Mouse (Mus musculus): Measurements from ENCODE around the gene Slc4a1ap.
A peak's percentile ranks its signal among the peaks of the same experiment; 100 is the strongest.
"Not testable (repeated sequence)": the region's sequence is repeated elsewhere in the genome, so short reads cannot be mapped to it uniquely, and the experiment has no call there.

Slc4a1ap gene

DNA sequence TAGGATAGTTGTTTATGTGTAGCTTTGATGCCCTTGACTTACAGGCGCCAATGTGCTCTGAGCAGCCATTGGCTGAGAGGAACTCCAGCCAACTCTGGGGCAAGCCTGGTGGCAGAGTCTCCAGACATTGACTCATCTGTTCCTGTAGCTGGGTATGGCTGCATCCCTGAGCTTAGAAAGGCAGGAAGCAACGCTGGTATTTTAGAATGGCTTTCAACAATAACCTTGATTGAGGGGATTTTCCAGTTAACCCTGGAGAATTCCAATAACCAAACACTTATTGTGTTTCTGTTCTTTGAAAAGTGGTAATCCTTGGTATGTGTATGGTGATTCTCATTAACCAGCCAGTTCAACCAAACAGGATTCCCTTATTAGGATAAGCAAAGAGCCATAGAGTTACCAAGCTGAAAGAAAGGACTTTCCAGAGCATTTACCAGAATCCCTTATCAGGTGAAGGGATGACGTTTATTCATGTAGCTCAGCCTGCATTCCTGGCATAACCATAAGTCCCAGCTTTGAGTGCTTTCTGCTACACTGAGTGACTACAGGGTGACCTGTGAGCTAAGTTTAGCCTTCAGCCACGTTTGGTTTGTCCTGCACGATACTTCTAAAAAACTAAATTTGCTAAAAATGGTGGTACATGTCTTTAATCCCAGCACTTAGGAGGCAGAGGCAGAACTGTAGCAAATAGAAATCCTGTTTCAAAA is 41.3 kb downstream of the Slc4a1ap start:
- DNase-seq (ENCODE audit: low spot score) = no peak

DNA sequence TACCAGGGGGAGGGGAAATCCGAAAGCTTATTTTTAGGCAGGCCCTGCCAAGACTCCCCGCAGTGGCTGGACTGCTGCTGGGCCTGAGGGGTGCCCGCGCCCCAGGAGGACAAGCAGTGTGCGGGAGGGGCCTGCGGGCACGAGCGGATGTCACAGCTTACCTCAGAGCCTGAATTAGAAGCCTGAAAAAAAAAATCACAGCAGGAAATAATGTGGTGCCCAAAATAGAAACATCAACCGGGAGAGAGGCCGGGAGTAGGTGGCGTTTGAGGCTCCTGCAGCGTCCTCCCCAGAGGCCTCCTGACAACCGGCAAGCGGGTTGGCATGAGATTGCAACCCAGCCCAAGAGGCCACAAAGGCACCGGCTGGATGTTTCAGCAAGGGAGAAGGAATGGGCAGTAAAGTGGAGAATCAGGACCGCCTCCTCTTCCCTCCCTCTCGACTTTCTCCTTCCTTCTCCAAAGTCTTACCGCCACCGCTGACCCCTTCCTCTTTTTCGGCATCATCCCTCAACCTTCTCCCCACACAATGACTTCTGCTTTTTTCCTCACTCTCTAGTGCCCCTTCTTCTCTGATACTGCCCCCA is 44.3 kb downstream of the Slc4a1ap start:
- peak; percentile 39 for DNase-seq (ENCODE audit: low spot score)

DNA sequence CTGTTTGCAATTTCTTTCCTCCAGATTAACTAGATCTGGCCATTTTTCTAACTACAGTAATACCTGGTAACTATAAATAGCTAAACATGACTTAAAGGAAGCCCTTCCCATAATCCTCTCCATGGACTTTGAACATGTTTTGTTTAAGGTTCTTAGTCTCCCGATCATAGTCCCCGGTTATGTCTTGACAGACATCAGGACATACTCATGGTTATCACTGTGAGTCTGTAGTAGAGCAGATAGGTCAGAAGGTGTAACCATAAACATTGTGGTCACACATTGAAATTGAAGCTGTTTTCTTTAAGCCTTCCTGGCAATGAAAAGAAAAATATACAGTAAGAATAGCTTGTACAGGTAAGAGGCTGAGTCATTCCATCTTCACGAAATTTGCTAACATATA is 46.9 kb downstream of the Slc4a1ap start:
- DNase-seq (ENCODE audit: low spot score) = no peak

DNA sequence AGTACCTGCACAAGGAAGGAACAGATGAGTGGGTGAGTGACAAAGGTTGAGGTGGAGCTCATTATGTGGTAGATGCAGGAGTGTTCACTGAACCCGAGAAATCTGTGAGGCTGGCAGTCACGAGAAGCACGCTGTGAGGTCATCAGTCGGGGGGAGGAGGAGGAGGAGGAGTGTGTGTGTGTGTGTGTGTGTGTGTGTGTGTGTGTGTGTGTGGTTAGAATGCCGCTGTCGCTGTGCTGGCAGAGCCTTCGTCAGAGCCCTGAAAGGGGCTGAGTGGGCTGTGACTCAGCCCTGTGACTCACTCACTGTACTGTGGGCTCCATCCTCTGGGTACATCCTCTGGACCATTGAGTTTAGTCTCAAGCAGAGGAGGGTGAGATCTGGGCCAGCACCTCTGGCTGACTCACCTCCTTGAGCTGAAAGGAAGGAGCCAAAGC is 49.8 kb downstream of the Slc4a1ap start:
- DNase-seq (ENCODE audit: low spot score) = peak; percentile 81

DNA sequence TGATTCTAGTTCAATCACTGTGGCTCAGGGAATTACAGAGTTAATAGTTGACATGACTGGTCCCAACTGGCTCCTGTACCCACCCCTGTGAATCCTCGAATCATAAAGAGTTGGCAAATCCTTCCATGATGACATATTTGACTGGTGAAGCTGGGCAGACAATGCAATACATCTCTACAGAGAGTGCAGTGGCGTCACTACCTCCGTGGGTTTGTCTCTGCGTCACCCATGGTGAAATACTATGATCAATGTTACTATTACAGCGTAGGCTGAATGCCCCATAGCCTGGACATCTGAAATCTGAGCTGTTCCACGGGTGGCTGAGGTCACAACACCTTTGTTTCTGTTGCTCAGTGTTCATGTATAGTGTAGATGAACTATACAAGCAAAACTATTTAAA is 54.5 kb downstream of the Slc4a1ap start:
- DNase-seq (ENCODE audit: low spot score) = no peak

DNA sequence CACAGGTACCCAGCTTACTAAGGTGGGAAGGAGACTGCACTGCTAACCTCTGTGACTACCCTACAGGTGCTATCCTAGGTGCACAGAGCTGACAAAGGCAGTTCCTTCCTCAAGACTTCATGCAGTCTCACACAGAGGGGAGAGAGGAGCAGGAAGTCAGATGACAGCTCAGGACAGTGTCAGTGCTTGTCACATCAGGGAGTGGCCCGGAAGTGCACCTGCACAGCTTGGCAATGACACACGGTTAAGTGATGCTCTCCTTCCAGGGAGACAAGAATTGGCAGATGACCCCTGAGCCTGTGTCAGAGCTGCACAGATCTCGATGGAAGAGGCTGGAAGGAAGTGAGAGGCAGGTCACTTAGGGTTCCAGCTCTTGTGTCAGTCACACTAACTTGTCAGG is 55.1 kb downstream of the Slc4a1ap start:
- peak; percentile 44 for DNase-seq (ENCODE audit: low spot score)

DNA sequence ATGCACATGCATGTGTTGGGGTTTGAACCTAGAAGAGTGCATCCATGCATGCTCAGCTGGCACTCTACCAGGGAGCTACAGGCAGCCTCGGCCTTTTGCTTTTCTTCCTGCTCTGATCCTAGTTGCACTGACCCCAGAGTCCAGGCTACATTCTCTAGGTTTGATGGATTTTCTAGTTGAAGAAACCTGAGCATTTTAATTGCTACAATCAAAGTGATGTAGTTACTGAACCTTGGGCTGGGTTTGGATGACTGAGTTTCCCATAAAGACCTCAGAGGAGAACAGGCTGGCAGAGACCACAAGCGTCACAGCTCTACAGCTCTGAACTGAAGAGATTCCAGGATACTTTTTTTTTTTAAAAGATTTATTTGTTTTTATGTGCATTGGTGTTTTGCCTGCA is 56.5 kb downstream of the Slc4a1ap start:
- no peak for DNase-seq (ENCODE audit: low spot score)

DNA sequence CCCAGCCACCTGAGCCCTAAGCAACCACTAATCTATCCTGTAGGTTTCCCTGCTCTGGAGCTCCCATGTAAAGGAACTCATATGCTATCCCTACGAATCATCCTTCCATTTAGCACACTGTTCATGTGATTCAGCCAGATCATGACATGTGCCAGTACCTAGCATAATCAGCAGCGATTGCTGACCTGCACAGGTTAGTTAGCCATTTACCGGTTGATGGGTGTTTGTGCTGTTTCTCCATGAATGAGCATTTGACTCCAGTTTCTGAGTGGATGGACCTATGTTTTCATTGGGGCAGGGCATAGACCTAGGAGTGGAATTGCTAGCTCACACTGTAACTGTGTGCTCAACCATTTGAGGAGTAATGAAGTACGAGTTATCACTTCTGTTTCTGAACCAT is 58.7 kb downstream of the Slc4a1ap start:
- no peak for DNase-seq (ENCODE audit: low spot score)

DNA sequence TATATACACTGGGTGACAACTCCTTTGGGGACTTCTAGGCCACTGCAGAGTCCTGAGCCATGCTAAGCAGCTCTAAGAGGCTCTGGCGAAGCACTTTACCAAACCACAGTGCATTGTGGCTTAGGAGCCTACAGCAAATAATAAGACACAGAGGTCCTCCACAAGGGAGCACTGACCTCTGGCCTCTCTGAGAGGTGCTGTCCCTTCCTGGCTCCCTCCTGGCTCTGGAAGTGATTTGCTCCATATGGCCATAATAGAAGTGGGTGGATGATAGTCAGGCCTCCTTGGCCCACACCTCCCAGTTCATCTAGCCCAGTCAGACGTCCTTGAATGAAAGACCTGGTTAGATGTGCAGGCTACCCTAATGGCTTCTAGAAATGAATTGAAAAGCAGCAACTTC is 61.2 kb downstream of the Slc4a1ap start:
- DNase-seq (ENCODE audit: low spot score) = no peak

DNA sequence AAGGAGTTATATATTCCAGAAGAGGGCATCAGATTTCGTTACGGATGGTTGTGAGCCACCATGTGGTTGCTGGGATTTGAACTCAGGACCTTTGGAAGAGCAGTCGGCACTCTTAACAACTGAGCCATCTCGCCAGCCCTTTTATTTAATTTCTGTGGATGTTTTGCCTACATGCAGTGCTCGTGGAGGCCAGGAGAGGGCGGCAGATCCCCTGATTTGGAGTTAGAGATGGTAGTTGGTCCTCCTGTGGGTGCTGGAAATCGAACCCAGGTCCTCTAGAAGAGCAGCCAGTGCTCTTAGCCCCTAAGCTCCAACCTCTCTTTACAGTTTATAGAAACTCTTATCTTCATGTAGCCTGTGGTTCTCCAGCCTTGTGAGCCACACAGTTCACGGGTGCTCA is 61.9 kb downstream of the Slc4a1ap start:
- DNase-seq (ENCODE audit: low spot score) = not testable (repeated sequence)

DNA sequence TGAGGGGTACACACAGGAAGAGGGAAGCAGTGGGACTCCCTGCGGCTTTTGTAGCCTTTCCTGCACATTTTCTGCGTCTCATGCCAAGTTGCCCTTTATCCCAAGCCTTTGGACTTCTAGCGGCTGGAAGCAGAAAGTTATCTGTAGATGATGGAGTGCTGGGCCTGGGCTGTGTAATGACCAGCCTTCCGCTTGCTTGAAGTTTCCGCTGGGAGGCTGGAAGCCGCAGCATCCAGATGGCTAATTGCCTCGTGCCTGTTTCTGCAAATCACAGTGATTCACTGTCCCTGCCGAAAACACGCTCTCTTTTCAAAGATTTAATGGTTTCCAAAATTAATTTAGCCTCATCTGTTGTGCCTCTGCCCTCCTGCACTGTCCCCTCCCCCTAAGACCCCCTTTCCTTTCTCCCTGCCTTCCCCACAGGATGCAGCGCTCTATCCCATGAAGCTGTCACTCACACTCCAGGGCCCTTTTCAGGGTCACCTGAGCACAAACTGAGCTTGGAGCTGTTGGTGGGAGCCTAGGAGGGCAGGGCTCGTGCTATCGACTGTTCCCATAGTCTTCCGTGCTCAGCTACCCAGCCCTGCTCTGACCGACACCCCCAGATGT is 63.0 kb downstream of the Slc4a1ap start:
- DNase-seq (ENCODE audit: low spot score) = no peak

DNA sequence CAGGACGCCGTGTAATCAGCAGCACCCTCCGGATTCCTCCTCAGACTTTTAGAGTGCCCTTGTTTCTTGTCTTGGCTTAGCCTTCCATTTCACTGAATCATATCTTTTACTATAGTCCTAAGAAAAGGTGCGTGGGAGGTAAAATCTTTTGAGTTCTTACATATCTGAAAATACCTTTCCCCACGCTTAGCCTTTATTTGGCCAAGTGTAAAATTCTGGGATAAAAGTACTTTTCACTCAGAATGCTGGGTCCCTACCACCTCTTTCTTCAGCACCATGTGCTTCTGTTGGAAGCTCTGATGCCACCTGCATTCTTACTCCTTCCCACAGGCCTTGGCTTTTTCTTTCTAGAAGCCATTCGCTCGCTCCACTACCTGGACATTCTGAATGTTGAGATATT is 64.3 kb downstream of the Slc4a1ap start:
- DNase-seq (ENCODE audit: low spot score) = no peak

DNA sequence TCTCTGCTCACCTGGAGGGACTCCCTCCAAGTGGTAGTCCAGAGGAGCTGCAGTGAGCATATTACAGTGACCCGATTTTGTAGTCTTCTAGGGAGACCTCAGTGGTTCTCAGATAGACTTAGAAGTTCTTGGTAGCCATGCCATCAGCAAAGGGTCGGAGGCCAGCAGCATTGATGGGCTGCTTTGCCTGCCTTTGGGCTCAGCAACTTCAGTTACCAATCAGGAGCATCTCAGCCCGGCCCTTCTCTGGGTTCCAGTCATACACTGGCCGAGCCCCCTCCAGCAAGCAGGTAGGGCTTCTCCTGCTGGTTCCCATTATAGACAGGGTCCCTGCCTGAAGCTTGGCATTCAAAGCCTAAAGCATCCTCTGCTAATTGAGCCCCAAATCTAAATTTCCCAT is 69.1 kb downstream of the Slc4a1ap start:
- DNase-seq (ENCODE audit: low spot score) = no peak

DNA sequence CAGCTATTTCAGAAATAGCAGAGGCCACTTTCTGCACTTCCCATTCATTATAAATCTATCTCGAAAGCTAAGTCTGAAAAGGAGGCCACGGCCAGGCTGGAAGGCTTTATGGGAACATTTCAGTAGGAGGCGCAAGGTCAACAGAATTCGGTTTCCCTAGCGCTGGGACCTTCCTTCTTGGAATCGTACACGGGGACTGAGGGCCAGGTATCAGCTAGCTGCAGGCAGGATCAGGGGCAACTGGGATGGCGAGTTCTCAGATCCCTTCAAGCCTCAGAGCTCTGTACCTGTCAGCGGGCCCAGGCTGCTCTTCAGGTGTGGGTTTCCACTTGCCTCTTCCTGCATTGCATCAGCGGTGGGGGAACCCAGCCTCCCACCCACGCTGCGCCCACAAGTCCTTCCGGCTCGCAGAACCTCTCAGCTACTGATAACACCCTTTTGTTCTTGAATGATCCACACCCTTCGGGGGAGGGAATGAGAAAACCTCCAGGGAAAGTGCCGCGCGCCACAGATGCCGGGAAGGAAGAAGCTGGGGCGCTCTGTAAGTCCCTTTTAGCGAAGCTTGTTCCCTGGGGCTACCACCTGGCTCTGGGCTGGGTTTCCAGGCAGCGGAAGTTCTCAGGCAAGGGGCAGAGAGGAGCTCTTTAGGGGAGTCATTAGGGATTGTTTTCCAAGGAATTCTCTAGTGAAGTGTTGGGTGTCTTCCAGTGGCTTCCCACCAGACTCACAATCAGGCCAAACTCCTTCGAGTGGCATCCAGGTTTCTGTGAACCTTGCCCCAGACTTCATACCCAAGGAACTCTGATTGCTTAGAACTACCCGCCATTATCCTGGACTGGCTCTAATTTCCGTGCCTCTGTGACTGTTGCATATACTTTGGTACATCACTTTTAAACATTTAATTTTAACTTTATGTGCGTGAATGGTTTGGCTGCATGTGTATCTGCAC is 70.0 kb downstream of the Slc4a1ap start, which contains the start of gene Mrpl33:
Mrpl33 (plus strand) TSS at position 455 of the 949 bp plus-strand sequence.
- peak; percentile 91 for DNase-seq (ENCODE audit: low spot score)

DNA sequence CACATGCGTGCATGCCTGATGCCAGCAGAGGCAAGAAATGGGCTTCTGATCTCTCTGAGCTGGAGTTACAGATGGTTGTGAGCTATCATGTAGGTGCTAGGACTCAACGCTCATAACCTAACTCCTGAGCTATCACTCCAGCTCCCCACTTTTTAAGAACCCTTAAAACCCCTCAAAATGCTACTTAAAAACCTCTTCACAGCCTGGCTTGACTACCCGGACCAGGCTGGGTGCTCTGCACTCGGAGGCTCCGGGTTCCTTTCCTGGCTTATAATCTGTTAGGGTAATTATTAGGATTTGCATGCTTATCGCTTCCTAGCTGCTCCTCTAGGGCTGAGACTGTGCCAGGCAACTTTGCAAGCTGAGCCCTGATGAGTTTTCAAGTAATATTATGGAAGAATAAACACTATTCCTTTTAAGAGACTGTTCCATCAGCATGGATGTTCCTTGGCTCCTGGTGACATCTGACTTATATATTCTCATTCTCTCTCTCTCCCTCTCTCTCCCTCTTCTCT is 70.7 kb downstream of the Slc4a1ap start:
- no peak for DNase-seq (ENCODE audit: low spot score)

DNA sequence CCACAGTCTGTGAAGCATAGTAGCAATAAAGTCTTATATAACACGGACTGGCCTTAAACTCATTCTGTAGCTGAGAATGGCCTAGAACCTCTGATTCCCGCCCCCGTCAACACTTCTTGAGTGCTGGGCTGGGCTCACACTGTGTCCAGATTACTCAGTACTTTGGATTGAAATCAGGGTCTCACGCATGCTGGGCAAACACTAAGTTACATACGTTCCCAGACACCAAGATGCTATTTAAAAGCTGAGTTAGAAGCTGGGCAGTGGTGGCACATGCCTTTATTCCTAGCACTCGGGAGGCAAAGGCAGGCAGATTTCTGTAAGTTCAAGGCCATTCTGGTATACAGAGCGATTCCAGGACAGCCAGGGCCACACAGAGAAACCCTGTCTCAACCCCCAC is 71.3 kb downstream of the Slc4a1ap start:
- no peak for DNase-seq (ENCODE audit: low spot score)

DNA sequence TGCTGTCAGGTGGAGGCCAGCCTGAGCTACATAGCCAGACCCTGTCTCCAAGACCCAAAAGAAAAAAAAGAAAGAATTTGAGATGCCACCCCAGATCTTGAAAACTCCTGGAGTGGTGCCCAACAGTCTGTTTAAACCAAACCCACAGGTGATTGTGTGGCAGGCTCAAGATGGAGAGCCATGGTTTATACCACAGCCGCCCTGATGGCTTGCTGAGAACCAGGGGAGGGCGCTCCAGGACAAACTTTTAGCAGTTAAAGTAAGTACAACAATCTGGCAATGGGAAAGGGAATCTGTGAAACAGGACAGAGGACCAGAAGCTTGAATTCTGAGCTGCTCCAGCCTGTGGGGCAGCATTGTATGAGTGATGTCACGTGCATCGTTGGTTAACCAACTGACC is 71.8 kb downstream of the Slc4a1ap start:
- peak; percentile 41 for DNase-seq (ENCODE audit: low spot score)

DNA sequence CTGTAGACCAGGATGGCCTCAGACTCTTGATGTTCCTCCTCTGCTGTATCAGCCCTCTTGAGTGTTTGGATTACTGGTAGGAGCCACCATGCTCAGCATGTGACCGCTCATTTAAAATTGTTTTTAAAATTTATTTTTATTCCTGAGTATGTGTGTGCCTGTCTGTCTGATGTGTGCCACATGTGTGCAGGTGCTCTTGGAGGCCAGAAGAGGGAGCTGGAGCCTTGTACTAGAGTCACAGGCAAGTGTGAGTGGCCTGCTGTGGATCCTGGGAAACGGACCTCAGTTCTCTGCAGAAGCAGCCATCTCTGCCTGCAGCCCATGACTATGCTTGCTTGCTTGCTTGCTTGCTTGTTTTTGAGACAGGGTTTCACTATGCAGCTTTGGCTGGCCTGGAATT is 72.4 kb downstream of the Slc4a1ap start:
- DNase-seq (ENCODE audit: low spot score) = peak; percentile 18

DNA sequence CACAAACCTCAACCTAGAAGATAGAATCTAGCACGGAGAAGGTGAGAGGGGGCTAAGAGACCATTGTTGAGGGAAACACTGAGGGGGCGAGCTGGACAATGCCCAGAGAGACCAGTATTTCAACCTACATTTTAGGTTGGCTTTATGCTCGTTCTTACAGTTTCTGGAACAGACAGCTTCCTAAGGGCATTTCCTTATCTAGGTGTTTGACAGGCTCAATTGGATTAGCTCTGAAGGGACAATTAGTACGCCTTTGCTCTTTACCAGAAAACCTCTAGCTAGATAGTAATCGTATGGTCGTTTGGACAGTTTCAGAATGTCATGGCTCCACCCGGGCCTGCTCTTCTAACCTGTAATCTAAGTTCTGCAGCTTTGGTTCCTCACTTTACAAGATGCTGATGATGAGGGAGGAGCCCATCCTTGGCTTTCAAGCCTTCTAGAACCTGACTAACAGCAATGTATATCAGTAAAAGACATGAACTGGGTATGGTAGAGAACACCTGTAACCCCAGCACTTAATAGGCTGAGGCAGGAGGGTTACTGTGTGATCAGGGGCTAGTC is 74.4 kb downstream of the Slc4a1ap start:
- no peak for DNase-seq (ENCODE audit: low spot score)

DNA sequence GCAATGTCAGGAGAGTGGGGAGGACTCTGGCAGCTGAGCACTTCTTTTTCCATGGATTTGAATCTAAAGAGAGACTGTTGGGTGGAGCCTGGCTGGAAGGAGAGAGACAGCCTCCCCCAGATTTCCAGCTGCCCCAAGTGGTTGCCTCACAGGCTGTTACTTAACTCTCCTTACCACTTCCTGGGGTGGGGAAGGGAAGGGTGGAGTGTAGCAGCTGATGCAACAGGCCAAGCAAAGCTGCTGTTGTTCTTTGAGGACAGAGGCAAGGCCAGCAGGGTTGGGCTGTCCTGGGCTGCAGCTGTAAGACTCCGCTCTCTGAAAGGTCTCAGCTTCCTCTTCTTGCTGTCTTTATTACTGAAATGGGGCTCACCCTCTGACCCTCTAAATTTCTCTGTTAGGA is 75.6 kb downstream of the Slc4a1ap start:
- DNase-seq (ENCODE audit: low spot score) = peak; percentile 79

DNA sequence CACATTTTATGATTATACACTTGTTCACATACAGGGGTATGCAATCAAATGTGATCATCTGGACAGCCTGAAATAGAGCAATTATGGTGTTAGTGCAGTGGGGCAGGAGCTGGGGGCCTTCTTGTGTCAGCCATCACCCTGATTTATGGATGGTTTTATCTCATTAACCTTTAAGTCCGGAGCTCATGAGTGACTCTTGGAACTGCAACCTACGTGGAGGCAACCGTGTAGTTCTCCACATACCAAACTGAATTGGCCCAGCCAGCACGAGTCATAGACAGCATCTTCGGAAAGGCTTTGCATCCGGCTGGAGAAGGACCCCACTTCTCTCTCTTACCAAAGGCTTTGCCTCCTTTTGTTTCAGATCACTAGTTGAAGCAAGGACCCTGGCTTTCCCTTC is 77.0 kb downstream of the Slc4a1ap start:
- no peak for DNase-seq (ENCODE audit: low spot score)

DNA sequence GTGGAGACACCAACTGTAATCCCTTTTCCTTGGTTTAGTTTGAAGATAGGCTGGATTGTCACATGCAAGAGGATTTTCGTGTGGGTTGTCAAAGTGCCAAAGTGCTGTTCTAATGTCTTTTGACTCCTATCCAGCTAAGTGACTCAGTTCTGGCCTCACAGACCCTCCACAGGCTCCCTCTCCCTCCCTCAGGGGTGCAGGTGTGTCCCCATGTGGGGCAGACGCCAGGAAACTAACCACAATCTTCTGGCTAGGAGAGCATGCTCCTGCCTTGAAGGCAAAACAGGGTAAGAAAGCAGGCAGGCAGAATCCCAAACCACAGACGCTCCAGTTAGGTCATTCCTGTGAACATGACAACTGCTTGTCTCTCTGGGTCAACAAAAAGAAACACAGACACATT is 79.4 kb downstream of the Slc4a1ap start:
- no peak for DNase-seq (ENCODE audit: low spot score)

All from T-cell, adult 2 months (primary cell).